Mouse (Mus musculus): ENCODE measurements around the gene Tenm3. TPM values are rescaled to one million over a fixed set of nuclear protein-coding genes. Genes with fewer than 3 reads are reported as not detected.

Tenm3 gene
- polyA plus RNA-seq, 1 experiment, result 12.8 TPM

GRCm38 (mm10) chr8:48542141-48542540, 301.6 kb downstream of the Tenm3 start:
- Histone ChIP-seq H3K4me2 (ENCODE audit: low read depth) (no peak overlapping the region), H3ac (ENCODE audit: control insufficient read depth, insufficient read length) (no peak overlapping the region), H3K4me3 (no peak overlapping the region), H3K36me3 (ENCODE audit: control insufficient read depth, insufficient read depth) (peaks cover 8% of the 10 kb centered on the region), H3K79me2 (ENCODE audit: control insufficient read depth, insufficient read depth) (peaks cover 3% of the 10 kb centered on the region), H3K27me3 (ENCODE audit: control insufficient read depth, insufficient read depth, insufficient read length) (no peaks in the 10 kb centered on the region)
- no peak for TF ChIP-seq SRF (IDR thresholded peaks at IDR 0.05; ENCODE audit: control insufficient read depth, insufficient read length, low read depth)
- no peak for TF ChIP-seq MYOG (IDR thresholded peaks at IDR 0.05; ENCODE audit: control insufficient read depth in 1 of 3, insufficient read depth in 1 of 3, insufficient read length in 2 of 3, low read depth in 2 of 3)
- TF ChIP-seq TCF12 (IDR thresholded peaks at IDR 0.05; ENCODE audit: insufficient read depth, poor library complexity, severe bottlenecking), result no peak
- TF ChIP-seq MYOD1 (IDR thresholded peaks at IDR 0.05; ENCODE audit: control insufficient read depth in 1 of 3, insufficient read length in 2 of 3, low read depth in 2 of 3), result no peak
- no peak for TF ChIP-seq E2F4 (IDR thresholded peaks at IDR 0.05; ENCODE audit: insufficient read depth)
- no peak for TF ChIP-seq POLR2AphosphoS2 (IDR thresholded peaks at IDR 0.05; ENCODE audit: insufficient read length, low read depth)
- TF ChIP-seq REST (IDR thresholded peaks at IDR 0.05; ENCODE audit: insufficient read depth, insufficient read length), result no peak

- TF ChIP-seq MAX (IDR thresholded peaks at IDR 0.05; ENCODE audit: low read depth) (no peak), CEBPB (IDR thresholded peaks at IDR 0.05; ENCODE audit: insufficient read depth, poor library complexity, severe bottlenecking) (no peak), TCF3 (IDR thresholded peaks at IDR 0.05; ENCODE audit: insufficient read length, low read depth) (no peak), MYOG (IDR thresholded peaks at IDR 0.05; ENCODE audit: control insufficient read depth in 1 of 3, insufficient read depth in 1 of 3, insufficient read length in 2 of 3, low read depth in 2 of 3) (no peak), POLR2AphosphoS2 (IDR thresholded peaks at IDR 0.05; ENCODE audit: insufficient read length, low read depth) (no peak), MYOD1 (IDR thresholded peaks at IDR 0.05; ENCODE audit: control insufficient read depth in 1 of 3, insufficient read length in 2 of 3, low read depth in 2 of 3) (no peak), POLR2A (IDR thresholded peaks at IDR 0.05; ENCODE audit: insufficient read length, low read depth) (no peak), SRF (IDR thresholded peaks at IDR 0.05; ENCODE audit: control insufficient read depth, insufficient read length, low read depth) (no peak), E2F4 (IDR thresholded peaks at IDR 0.05; ENCODE audit: insufficient read depth) (no peak), USF1 (IDR thresholded peaks at IDR 0.05; ENCODE audit: low read depth) (no peak), TCF12 (IDR thresholded peaks at IDR 0.05; ENCODE audit: insufficient read depth, poor library complexity, severe bottlenecking) (no peak), REST (IDR thresholded peaks at IDR 0.05; ENCODE audit: insufficient read depth, insufficient read length) (no peak)
- no peak overlapping the region for H3K4me3 ChIP-seq
- H3K36me3 ChIP-seq (ENCODE audit: control insufficient read depth, insufficient read depth), result peaks cover 8% of the 10 kb centered on the region
- no peak overlapping the region for H3K4me2 ChIP-seq (ENCODE audit: low read depth)
- no peaks in the 10 kb centered on the region for H3K27me3 ChIP-seq (ENCODE audit: control insufficient read depth, insufficient read depth, insufficient read length)
- H3ac ChIP-seq (ENCODE audit: control insufficient read depth, insufficient read length), result no peak overlapping the region
- peaks cover 3% of the 10 kb centered on the region for H3K79me2 ChIP-seq (ENCODE audit: control insufficient read depth, insufficient read depth)
Measured at GRCm38 (mm10) chr8:48540894-48541293, 302.9 kb downstream of the Tenm3 start.

- Histone ChIP-seq H3K4me3 (no peak overlapping the region), H3K4me2 (ENCODE audit: low read depth) (no peak overlapping the region), H3K27me3 (ENCODE audit: control insufficient read depth, insufficient read depth, insufficient read length) (no peaks in the 10 kb centered on the region), H3K79me2 (ENCODE audit: control insufficient read depth, insufficient read depth) (no peaks in the 10 kb centered on the region), H3K36me3 (ENCODE audit: control insufficient read depth, insufficient read depth) (peaks cover 2% of the 10 kb centered on the region), H3ac (ENCODE audit: control insufficient read depth, insufficient read length) (no peak overlapping the region)
- TF ChIP-seq MYOD1 (IDR thresholded peaks at IDR 0.05; ENCODE audit: control insufficient read depth in 1 of 3, insufficient read length in 2 of 3, low read depth in 2 of 3), result no peak
- TF ChIP-seq MYOG (IDR thresholded peaks at IDR 0.05; ENCODE audit: control insufficient read depth in 1 of 3, insufficient read depth in 1 of 3, insufficient read length in 2 of 3, low read depth in 2 of 3), result no peak
- no peak for TF ChIP-seq TCF3 (IDR thresholded peaks at IDR 0.05; ENCODE audit: insufficient read length, low read depth)
- no peak for TF ChIP-seq POLR2A (IDR thresholded peaks at IDR 0.05; ENCODE audit: insufficient read length, low read depth)
- TF ChIP-seq REST (IDR thresholded peaks at IDR 0.05; ENCODE audit: insufficient read depth, insufficient read length), result no peak
- no peak for TF ChIP-seq USF1 (IDR thresholded peaks at IDR 0.05; ENCODE audit: low read depth)
- TF ChIP-seq MAX (IDR thresholded peaks at IDR 0.05; ENCODE audit: low read depth), result no peak
- no peak for TF ChIP-seq POLR2AphosphoS2 (IDR thresholded peaks at IDR 0.05; ENCODE audit: insufficient read length, low read depth)
- TF ChIP-seq SRF (IDR thresholded peaks at IDR 0.05; ENCODE audit: control insufficient read depth, insufficient read length, low read depth), result no peak
- no peak for TF ChIP-seq TCF12 (IDR thresholded peaks at IDR 0.05; ENCODE audit: insufficient read depth, poor library complexity, severe bottlenecking)
- TF ChIP-seq CEBPB (IDR thresholded peaks at IDR 0.05; ENCODE audit: insufficient read depth, poor library complexity, severe bottlenecking), result no peak
Measured at GRCm38 (mm10) chr8:48535833-48536232, 307.9 kb downstream of the Tenm3 start.

GRCm38 (mm10) chr8:48531795-48532194, 312.0 kb downstream of the Tenm3 start:
- TF ChIP-seq POLR2A (IDR thresholded peaks at IDR 0.05; ENCODE audit: insufficient read length, low read depth), result no peak
- no peak for TF ChIP-seq SRF (IDR thresholded peaks at IDR 0.05; ENCODE audit: control insufficient read depth, insufficient read length, low read depth)
- TF ChIP-seq REST (IDR thresholded peaks at IDR 0.05; ENCODE audit: insufficient read depth, insufficient read length), result no peak
- no peak for TF ChIP-seq E2F4 (IDR thresholded peaks at IDR 0.05; ENCODE audit: insufficient read depth)
- TF ChIP-seq MYOD1 (IDR thresholded peaks at IDR 0.05; ENCODE audit: control insufficient read depth in 1 of 3, insufficient read length in 2 of 3, low read depth in 2 of 3), result no peak
- no peak for TF ChIP-seq TCF3 (IDR thresholded peaks at IDR 0.05; ENCODE audit: insufficient read length, low read depth)
- no peak for TF ChIP-seq POLR2AphosphoS2 (IDR thresholded peaks at IDR 0.05; ENCODE audit: insufficient read length, low read depth)
- TF ChIP-seq TCF12 (IDR thresholded peaks at IDR 0.05; ENCODE audit: insufficient read depth, poor library complexity, severe bottlenecking), result no peak
- TF ChIP-seq CEBPB (IDR thresholded peaks at IDR 0.05; ENCODE audit: insufficient read depth, poor library complexity, severe bottlenecking), result no peak
- TF ChIP-seq MAX (IDR thresholded peaks at IDR 0.05; ENCODE audit: low read depth), result no peak
- Histone ChIP-seq H3K4me2 (ENCODE audit: low read depth) (no peak overlapping the region), H3ac (ENCODE audit: control insufficient read depth, insufficient read length) (no peak overlapping the region), H3K79me2 (ENCODE audit: control insufficient read depth, insufficient read depth) (peaks cover 6% of the 10 kb centered on the region), H3K27me3 (ENCODE audit: control insufficient read depth, insufficient read depth, insufficient read length) (no peaks in the 10 kb centered on the region), H3K36me3 (ENCODE audit: control insufficient read depth, insufficient read depth) (no peaks in the 10 kb centered on the region), H3K4me3 (no peak overlapping the region)
